Mouse (Mus musculus) embryonic facial prominence, embryonic 13.5 days (tissue): ENCODE measurements around the gene Atg13. TPM values are rescaled to one million over a fixed set of nuclear protein-coding genes. Genes with fewer than 3 reads are reported as not detected.

Experiments used
- ATAC-seq: fragments of 200-750 bp; cut with Nextera tagmentation; 2 replicates; pipeline ENCODE4 v1.8.0; 2017; ENCODE audit warnings: low read depth; ENCODE audit not compliant: insufficient number of reproducible peaks, insufficient read depth, low FRiP score, low TSS enrichment
- H3K27ac ChIP-seq: fragments of 300-500 bp; sonication (generic); 2 replicates; pipeline ENCODE4 v1.5.1; 2015; ENCODE audit warnings: moderate library complexity, mild to moderate bottlenecking, inconsistent platforms
- H3K27me3 ChIP-seq: fragments of 300-500 bp; sonication (generic); 2 replicates; pipeline ENCODE4 v1.6.1; 2015; ENCODE audit warnings: mild to moderate bottlenecking, inconsistent platforms
- H3K36me3 ChIP-seq: fragments of 300-500 bp; sonication (generic); 2 replicates; pipeline ENCODE4 v1.6.1; 2015; ENCODE audit warnings: mild to moderate bottlenecking, inconsistent platforms
- H3K4me1 ChIP-seq: fragments of 300-500 bp; sonication (generic); 2 replicates; pipeline ENCODE4 v1.6.1; 2015; ENCODE audit warnings: inconsistent platforms
- H3K4me2 ChIP-seq: fragments of 300-500 bp; sonication (generic); 2 replicates; pipeline ENCODE4 v1.6.1; 2015; ENCODE audit warnings: moderate library complexity, mild to moderate bottlenecking, inconsistent platforms
- H3K4me3 ChIP-seq: fragments of 300-500 bp; sonication (generic); 2 replicates; pipeline ENCODE4 v1.5.1; 2015; ENCODE audit warnings: mild to moderate bottlenecking, inconsistent platforms
- H3K9ac ChIP-seq: fragments of 300-500 bp; sonication (generic); 2 replicates; pipeline ENCODE4 v1.6.1; 2015; ENCODE audit warnings: mild to moderate bottlenecking, inconsistent platforms
- H3K9me3 ChIP-seq: fragments of 300-500 bp; sonication (generic); 2 replicates; pipeline ENCODE4 v1.6.1; 2016; ENCODE audit warnings: inconsistent platforms
- WGBS: fragments of 180-500 bp; shearing (Covaris S2); methylation state at CpG from one replicate; pipeline ENCODE4 v1.1.7; 2015; ENCODE audit warnings: mixed read lengths; 5-methylcytosine and 5-hydroxymethylcytosine counted together
- polyA plus RNA-seq: library from polyadenylated mRNA; unstranded; fragments of >200 nt; fragmentation: Nextera tagmentation; extraction: Ambion mirVana; gene quantifications from 2 replicates; pipeline ENCODE4 v1.2.1, GENCODE M21; 2015

The Atg13 gene
- polyA plus RNA-seq, 1 experiment from 2014 or later: 28.5 TPM

GRCm38 (mm10) chr2:91723382-91723781 is 13.0 kb upstream of the Atg13 start:
- Histone ChIP-seq H3K27me3 (no peaks in the 10 kb centered on the region), H3K4me3 (no peak overlapping the region), H3K4me2 (no peak overlapping the region), H3K27ac (no peak overlapping the region), H3K9me3 (no peaks in the 10 kb centered on the region), H3K36me3 (peaks cover 16% of the 10 kb centered on the region), H3K9ac (no peak overlapping the region), H3K4me1 (no peaks in the 10 kb centered on the region)
- no peak for ATAC-seq
- WGBS: 69% methylated on average over 4 of the region's 4 CpGs

- H3K4me2 ChIP-seq: no peak overlapping the region
- no peak overlapping the region for H3K9ac ChIP-seq
- 85% methylated on average over 6 of the region's 6 CpGs for WGBS
- ATAC-seq: no peak
- no peaks in the 10 kb centered on the region for H3K27me3 ChIP-seq
- no peak overlapping the region for H3K27ac ChIP-seq
- H3K4me1 ChIP-seq: no peaks in the 10 kb centered on the region
- peaks cover 27% of the 10 kb centered on the region for H3K36me3 ChIP-seq
- no peak overlapping the region for H3K4me3 ChIP-seq
- no peaks in the 10 kb centered on the region for H3K9me3 ChIP-seq
These were observed 7.9 kb upstream of the Atg13 start for GRCm38 (mm10) chr2:91718276-91718675.

- peaks cover 11% of the 10 kb centered on the region for H3K36me3 ChIP-seq
- WGBS: 76% methylated on average over 1 of the region's 1 CpGs
- no peaks in the 10 kb centered on the region for H3K27me3 ChIP-seq
- ATAC-seq: no peak
- peaks cover 13% of the 10 kb centered on the region; the same call in 1 of the 2 replicates for H3K4me1 ChIP-seq
- no peak overlapping the region for H3K9ac ChIP-seq
- no peak overlapping the region for H3K27ac ChIP-seq
- no peaks in the 10 kb centered on the region for H3K9me3 ChIP-seq
- no peak overlapping the region for H3K4me2 ChIP-seq
- H3K4me3 ChIP-seq: no peak overlapping the region
These were observed 4.5 kb upstream of the Atg13 start for GRCm38 (mm10) chr2:91714921-91715320.

- no peaks in the 10 kb centered on the region for H3K27me3 ChIP-seq
- peaks cover 21% of the 10 kb centered on the region for H3K4me1 ChIP-seq
- H3K9me3 ChIP-seq: no peaks in the 10 kb centered on the region
- H3K4me2 ChIP-seq: peak overlapping the region; percentile 82
- ATAC-seq: no peak
- H3K4me3 ChIP-seq: peak overlapping the region; percentile 99
- peaks cover 4% of the 10 kb centered on the region; the same call in 1 of the 2 replicates for H3K36me3 ChIP-seq
- 2% methylated on average over 8 of the region's 8 CpGs for WGBS
- H3K9ac ChIP-seq: peak overlapping the region; percentile 89
- peak overlapping the region; percentile 88 for H3K27ac ChIP-seq
These were observed 1.0 kb upstream of the Atg13 start for GRCm38 (mm10) chr2:91711256-91711925.

- Histone ChIP-seq H3K4me2 (no peak overlapping the region), H3K27me3 (no peaks in the 10 kb centered on the region), H3K9ac (no peak overlapping the region), H3K27ac (no peak overlapping the region), H3K4me3 (no peak overlapping the region), H3K9me3 (no peaks in the 10 kb centered on the region), H3K4me1 (peaks cover 21% of the 10 kb centered on the region), H3K36me3 (no peaks in the 10 kb centered on the region)
- ATAC-seq: no peak
- WGBS: 95% methylated on average over 6 of the region's 6 CpGs
These were observed 2.0 kb downstream of the Atg13 start for GRCm38 (mm10) chr2:91708361-91708760.

- H3K4me2 ChIP-seq: no peak overlapping the region
- H3K27me3 ChIP-seq: no peaks in the 10 kb centered on the region
- peaks cover 10% of the 10 kb centered on the region for H3K4me1 ChIP-seq
- no peaks in the 10 kb centered on the region; the same call in 1 of the 2 replicates for H3K36me3 ChIP-seq
- H3K9ac ChIP-seq: no peak overlapping the region
- ATAC-seq: no peak
- H3K9me3 ChIP-seq: no peaks in the 10 kb centered on the region
- H3K4me3 ChIP-seq: no peak overlapping the region
- H3K27ac ChIP-seq: no peak overlapping the region
These were observed 3.9 kb downstream of the Atg13 start for GRCm38 (mm10) chr2:91706456-91706855.

- no peaks in the 10 kb centered on the region for H3K9me3 ChIP-seq
- no peak overlapping the region for H3K4me2 ChIP-seq
- no peaks in the 10 kb centered on the region; the same call in 1 of the 2 replicates for H3K36me3 ChIP-seq
- H3K4me1 ChIP-seq: peaks cover 8% of the 10 kb centered on the region
- no peak overlapping the region for H3K4me3 ChIP-seq
- WGBS: 77% methylated on average over 6 of the region's 6 CpGs
- no peak overlapping the region for H3K27ac ChIP-seq
- ATAC-seq: no peak
- no peaks in the 10 kb centered on the region for H3K27me3 ChIP-seq
- H3K9ac ChIP-seq: no peak overlapping the region
These were observed 4.6 kb downstream of the Atg13 start for GRCm38 (mm10) chr2:91705736-91706135.

GRCm38 (mm10) chr2:91701366-91701765 is 9.0 kb downstream of the Atg13 start:
- no peaks in the 10 kb centered on the region; the same call in 1 of the 2 replicates for H3K36me3 ChIP-seq
- no peaks in the 10 kb centered on the region for H3K4me1 ChIP-seq
- H3K4me3 ChIP-seq: no peak overlapping the region
- H3K27ac ChIP-seq: no peak overlapping the region
- H3K9ac ChIP-seq: no peak overlapping the region
- 98% methylated on average over 2 of the region's 2 CpGs for WGBS
- H3K9me3 ChIP-seq: no peaks in the 10 kb centered on the region
- H3K4me2 ChIP-seq: no peak overlapping the region
- no peak for ATAC-seq
- H3K27me3 ChIP-seq: no peaks in the 10 kb centered on the region

- Histone ChIP-seq H3K9ac (no peak overlapping the region), H3K9me3 (no peaks in the 10 kb centered on the region), H3K4me3 (no peak overlapping the region), H3K4me2 (no peak overlapping the region), H3K4me1 (no peaks in the 10 kb centered on the region), H3K27me3 (no peaks in the 10 kb centered on the region), H3K36me3 (peaks cover 14% of the 10 kb centered on the region), H3K27ac (no peak overlapping the region)
- no peak for ATAC-seq
- WGBS: 75% methylated on average over 1 of the region's 1 CpGs
These were observed 11.2 kb downstream of the Atg13 start for GRCm38 (mm10) chr2:91699225-91699624.

- H3K27ac ChIP-seq: no peak overlapping the region
- H3K9me3 ChIP-seq: no peaks in the 10 kb centered on the region
- no peak for ATAC-seq
- H3K4me1 ChIP-seq: no peaks in the 10 kb centered on the region
- no peak overlapping the region for H3K9ac ChIP-seq
- peaks cover 29% of the 10 kb centered on the region for H3K36me3 ChIP-seq
- H3K4me2 ChIP-seq: no peak overlapping the region
- no peak overlapping the region for H3K4me3 ChIP-seq
- H3K27me3 ChIP-seq: no peaks in the 10 kb centered on the region
- WGBS: 80% methylated on average over 1 of the region's 1 CpGs
These were observed 14.2 kb downstream of the Atg13 start for GRCm38 (mm10) chr2:91696225-91696590.

GRCm38 (mm10) chr2:91695436-91696224 is 14.7 kb downstream of the Atg13 start:
- Histone ChIP-seq H3K4me2 (no peak overlapping the region), H3K36me3 (peaks cover 32% of the 10 kb centered on the region), H3K9me3 (no peaks in the 10 kb centered on the region), H3K9ac (no peak overlapping the region), H3K4me1 (no peaks in the 10 kb centered on the region), H3K27ac (no peak overlapping the region), H3K4me3 (no peak overlapping the region), H3K27me3 (no peaks in the 10 kb centered on the region)
- ATAC-seq: no peak
- WGBS: 86% methylated on average over 10 of the region's 10 CpGs

- H3K27me3 ChIP-seq: no peaks in the 10 kb centered on the region
- no peaks in the 10 kb centered on the region for H3K9me3 ChIP-seq
- H3K4me2 ChIP-seq: no peak overlapping the region
- 82% methylated on average over 7 of the region's 7 CpGs for WGBS
- no peak overlapping the region for H3K4me3 ChIP-seq
- H3K9ac ChIP-seq: no peak overlapping the region
- no peak overlapping the region for H3K27ac ChIP-seq
- H3K4me1 ChIP-seq: no peaks in the 10 kb centered on the region
- no peak for ATAC-seq
- peaks cover 68% of the 10 kb centered on the region for H3K36me3 ChIP-seq
These were observed 20.9 kb downstream of the Atg13 start for GRCm38 (mm10) chr2:91689452-91689851.
